Comparison of ENCODE assay signal across 10 mouse cellular contexts in genomic region chr2:26348241-26348640, GRCm38 (mm10). TPM values are rescaled to one million over a fixed set of nuclear protein-coding genes. Genes with fewer than 3 reads are reported as not detected.
DNase-seq lines count a peak whose midpoint lies in the region; ATAC-seq and TF ChIP-seq lines count a peak whose summit lies in the region.
"Had no signal": no experiment of that assay in that cellular context is flagged by ENCODE, and none has a peak within 500 bp of the region (broad histone marks: within the 10 kb centered on the region; RNA-seq: fewer than 3 reads in every experiment).

No protein-coding gene starts in this region.

- intact Hi-C loops in heart, adult 2 months (cut with DNase I), result no loop called here

- TF ChIP-seq CTCF in heart, adult 2 months (IDR thresholded peaks at IDR 0.05), result no peak
- no peak for TF ChIP-seq CTCF in lung, embryonic 14.5 days (IDR thresholded peaks at IDR 0.05; ENCODE audit: low read depth)
- no peak for TF ChIP-seq CTCF in lung, adult 2 months (IDR thresholded peaks at IDR 0.05; ENCODE audit: insufficient read depth, low read length)
- TF ChIP-seq CTCF in stomach, postnatal 0 days (IDR thresholded peaks at IDR 0.05; ENCODE audit: low read depth), result no peak

- no peak for TF ChIP-seq EP300 in heart, adult 2 months (IDR thresholded peaks at IDR 0.05; ENCODE audit: insufficient read depth, low read depth, low read length)
- no peak for TF ChIP-seq EP300 in stomach, postnatal 0 days (optimal IDR thresholded peaks at IDR 0.05)

- peaks cover 3% of the 10 kb centered on the region; the same call in 1 of the 2 replicates for H3K79me2 ChIP-seq in heart, adult 2 months (replicated peaks; ENCODE audit: control insufficient read depth, insufficient read depth, low read length)

- no peak overlapping the region for H3K4me2 ChIP-seq in heart, embryonic 14.5 days (ENCODE audit: low read length)
- H3K4me2 ChIP-seq in lung, embryonic 14.5 days, result no peak overlapping the region
- no peak overlapping the region for H3K4me2 ChIP-seq in limb, embryonic 15.5 days
- H3K4me2 ChIP-seq in stomach, postnatal 0 days (replicated peaks; ENCODE audit: low read depth), result no peak overlapping the region

- ATAC-seq in heart, embryonic 14.5 days (ENCODE audit: insufficient number of reproducible peaks, insufficient read depth, low FRiP score, low read depth), result no peak
- ATAC-seq in lung, embryonic 14.5 days (ENCODE audit: insufficient read depth), result peak; percentile 17; the same call in 1 of the 2 replicates
- no peak for ATAC-seq in limb, embryonic 15.5 days (ENCODE audit: insufficient number of reproducible peaks, low FRiP score, low TSS enrichment, low read depth)
- ATAC-seq in stomach, postnatal 0 days (ENCODE audit: low FRiP score, low TSS enrichment), result no peak

- peak overlapping the region; percentile 49 to 64; a peak in 3 of 4 replicates for H3K27ac ChIP-seq in heart, embryonic 14.5 days (replicated peaks in 1 of 2; ENCODE audit: control insufficient read depth in 1 of 2, insufficient read depth in 1 of 2, low read depth in 2 of 2, low read length in 2 of 2)
- H3K27ac ChIP-seq in heart, adult 2 months, result no peak overlapping the region
- H3K27ac ChIP-seq in lung, embryonic 14.5 days (ENCODE audit: low read depth), result peak overlapping the region; percentile 42; the same call in 1 of the 2 replicates
- 0 out of 2 replicates have a peak overlapping the region, but pooled peaks have one; percentile 43 for H3K27ac ChIP-seq in limb, embryonic 15.5 days
- peak overlapping the region; percentile 35; the same call in 1 of the 2 replicates for H3K27ac ChIP-seq in stomach, postnatal 0 days (replicated peaks)

- TF ChIP-seq POLR2A in heart, adult 2 months (IDR thresholded peaks at IDR 0.05; ENCODE audit: insufficient read depth, low read depth, low read length), result no peak
- no peak for TF ChIP-seq POLR2A in lung, adult 2 months (IDR thresholded peaks at IDR 0.05; ENCODE audit: borderline replicate concordance, extremely low read depth, low read depth, low read length)

- no peak overlapping the region for H3K4me3 ChIP-seq in heart, embryonic 14.5 days (ENCODE audit: control insufficient read depth in 1 of 2, insufficient read depth in 1 of 2, low read depth in 1 of 2, low read length in 2 of 2)
- H3K4me3 ChIP-seq in heart, adult 2 months, result no peak overlapping the region
- H3K4me3 ChIP-seq in lung, embryonic 14.5 days (ENCODE audit: low read depth, low read length), result no peak overlapping the region
- no peak overlapping the region for H3K4me3 ChIP-seq in lung, adult 2 months (replicated peaks; ENCODE audit: extremely low read depth, low read depth, low read length)
- H3K4me3 ChIP-seq in limb, embryonic 15.5 days, result no peak overlapping the region
- H3K4me3 ChIP-seq in stomach, postnatal 0 days (ENCODE audit: low read depth, low read length), result no peak overlapping the region

- WGBS in heart, embryonic 14.5 days, result 46% methylated on average over 6 of the region's 6 CpGs
- WGBS in heart, adult 2 months, result 40% methylated on average over 6 of the region's 6 CpGs
- 44% methylated on average over 6 of the region's 6 CpGs for WGBS in lung, embryonic 14.5 days
- 21% methylated on average over 6 of the region's 6 CpGs for WGBS in lung, adult 2 months
- WGBS in limb, embryonic 15.5 days, result 63% methylated on average over 6 of the region's 6 CpGs
- WGBS in stomach, postnatal 0 days, result 43% methylated on average over 6 of the region's 6 CpGs

- DNase-seq in heart, adult 2 months, result no peak
- DNase-seq in lung, embryonic 14.5 days, result peak; percentile 77
- no peak for DNase-seq in lung, adult 2 months
- DNase-seq in stomach, postnatal 0 days (ENCODE audit: low spot score), result no peak
- no peak for DNase-seq in ovary, postnatal 14 days (ENCODE audit: low spot score)
- DNase-seq in adrenal gland, postnatal 25 days, result no peak
- DNase-seq: gastrocnemius, postnatal 10 days; thymus, postnatal 25 days had no signal

- peaks cover 70% of the 10 kb centered on the region for H3K36me3 ChIP-seq in heart, embryonic 14.5 days (ENCODE audit: control insufficient read depth, insufficient read depth, low read length)
- H3K36me3 ChIP-seq in heart, adult 2 months (ENCODE audit: control insufficient read depth, insufficient read depth, low read length), result no peaks in the 10 kb centered on the region
- H3K36me3 ChIP-seq in lung, embryonic 14.5 days (ENCODE audit: insufficient read depth), result peaks cover 71% of the 10 kb centered on the region
- peaks cover 73% of the 10 kb centered on the region for H3K36me3 ChIP-seq in limb, embryonic 15.5 days
- peaks cover 5% of the 10 kb centered on the region; the same call in 1 of the 2 replicates for H3K36me3 ChIP-seq in stomach, postnatal 0 days (ENCODE audit: control insufficient read depth, insufficient read depth, low read length)

- H3K4me1 ChIP-seq in heart, embryonic 14.5 days (ENCODE audit: control insufficient read depth in 2 of 2, insufficient read depth in 2 of 2, low read length in 2 of 2), result peaks cover 17 to 18% of the 10 kb centered on the region in 2 experiments
- H3K4me1 ChIP-seq in heart, adult 2 months (ENCODE audit: control insufficient read depth, insufficient read depth, low read length), result peaks cover 8% of the 10 kb centered on the region
- peaks cover 14% of the 10 kb centered on the region; the same call in 1 of the 2 replicates for H3K4me1 ChIP-seq in lung, embryonic 14.5 days (ENCODE audit: insufficient read depth)
- H3K4me1 ChIP-seq in lung, adult 2 months (ENCODE audit: control insufficient read depth, insufficient read depth, low read length), result peaks cover 17% of the 10 kb centered on the region
- peaks cover 43% of the 10 kb centered on the region for H3K4me1 ChIP-seq in limb, embryonic 15.5 days
- H3K4me1 ChIP-seq in stomach, postnatal 0 days (replicated peaks; ENCODE audit: control insufficient read depth, insufficient read depth), result no peaks in the 10 kb centered on the region; the same call in 1 of the 2 replicates

- H3K27me3 ChIP-seq in heart, embryonic 14.5 days (ENCODE audit: control insufficient read depth, insufficient read depth, low read length), result no peaks in the 10 kb centered on the region
- no peaks in the 10 kb centered on the region for H3K27me3 ChIP-seq in heart, adult 2 months (ENCODE audit: control insufficient read depth, insufficient read depth, low read length)
- no peaks in the 10 kb centered on the region for H3K27me3 ChIP-seq in lung, embryonic 14.5 days (ENCODE audit: insufficient read depth, low read length)
- H3K27me3 ChIP-seq in limb, embryonic 15.5 days, result no peaks in the 10 kb centered on the region
- no peaks in the 10 kb centered on the region for H3K27me3 ChIP-seq in stomach, postnatal 0 days (ENCODE audit: control insufficient read depth, insufficient read depth, low read length)

- H3K9me3 ChIP-seq in heart, embryonic 14.5 days (ENCODE audit: control insufficient read depth, low read length), result no peaks in the 10 kb centered on the region
- no peaks in the 10 kb centered on the region for H3K9me3 ChIP-seq in lung, embryonic 14.5 days (ENCODE audit: low read depth, low read length)
- H3K9me3 ChIP-seq in limb, embryonic 15.5 days, result no peaks in the 10 kb centered on the region
- H3K9me3 ChIP-seq in stomach, postnatal 0 days (ENCODE audit: control insufficient read depth, low read length), result no peaks in the 10 kb centered on the region

- H3K9ac ChIP-seq in heart, embryonic 14.5 days (ENCODE audit: low read length), result no peak overlapping the region
- H3K9ac ChIP-seq in heart, adult 2 months (ENCODE audit: low read depth, low read length), result no peak overlapping the region
- no peak overlapping the region for H3K9ac ChIP-seq in lung, embryonic 14.5 days
- no peak overlapping the region for H3K9ac ChIP-seq in limb, embryonic 15.5 days
- H3K9ac ChIP-seq in stomach, postnatal 0 days (ENCODE audit: low read length), result no peak overlapping the region

RNA-seq across cellular contexts. Expression of gene Dnlz, which starts 3.7 kb away (rescaled TPM):
- polyA plus RNA-seq in heart, embryonic 14.5 days (2014; fragmentation: Nextera tagmentation; extraction: Ambion mirVana), result 27.5 and 30.8 TPM in 2 replicates
- 10 to 100 TPM; 23.2 to 25.9 TPM for total RNA-seq in heart, adult 2 months (2021)
- polyA plus RNA-seq in heart, adult 2 months (2012; rRNA removed), result 22.6 and 22.7 TPM in 2 replicates
- 29.1 and 32.1 TPM in 2 replicates for polyA plus RNA-seq in lung, embryonic 14.5 days (2014; fragmentation: Nextera tagmentation; extraction: Ambion mirVana)
- polyA plus RNA-seq in lung, adult 2 months (2012; rRNA removed), result 16.3 and 16.4 TPM in 2 replicates
- 25.4 TPM in 2 replicates for polyA plus RNA-seq in limb, embryonic 15.5 days (2015; fragmentation: Nextera tagmentation; extraction: Ambion mirVana)
- polyA plus RNA-seq in stomach, postnatal 0 days (2015; fragmentation: Nextera tagmentation; extraction: Ambion mirVana), result 15.1 and 16.6 TPM in 2 replicates
- total RNA-seq in adrenal gland, postnatal 25 days (2021), result 20.5 and 21.1 TPM in 2 replicates

RNA-seq across cellular contexts. Expression of gene Card9, which starts 12.5 kb away (rescaled TPM):
- polyA plus RNA-seq in heart, embryonic 14.5 days (2014; fragmentation: Nextera tagmentation; extraction: Ambion mirVana), result 0.57 and 0.61 TPM in 2 replicates
- total RNA-seq in heart, adult 2 months (2021), result 1 to 10 TPM; 1.0 to 1.2 TPM
- polyA plus RNA-seq in heart, adult 2 months (2012; rRNA removed), result 2.3 and 4.1 TPM in 2 replicates
- polyA plus RNA-seq in lung, embryonic 14.5 days (2014; fragmentation: Nextera tagmentation; extraction: Ambion mirVana), result 2.4 and 2.8 TPM in 2 replicates
- polyA plus RNA-seq in lung, adult 2 months (2012; rRNA removed), result 27.1 and 30.6 TPM in 2 replicates
- polyA plus RNA-seq in limb, embryonic 15.5 days (2015; fragmentation: Nextera tagmentation; extraction: Ambion mirVana), result 0.83 and 1.1 TPM in 2 replicates
- polyA plus RNA-seq in stomach, postnatal 0 days (2015; fragmentation: Nextera tagmentation; extraction: Ambion mirVana), result 0.51 and 0.55 TPM in 2 replicates
- total RNA-seq in adrenal gland, postnatal 25 days (2021), result 0.97 TPM in 1 of 2 replicates, not detected in the other

RNA-seq across cellular contexts. Expression of gene Snapc4, which starts 32.2 kb away (rescaled TPM):
- 15.8 and 18.3 TPM in 2 replicates for polyA plus RNA-seq in heart, embryonic 14.5 days (2014; fragmentation: Nextera tagmentation; extraction: Ambion mirVana)
- 1 to 10 TPM; 7.2 to 9.5 TPM for total RNA-seq in heart, adult 2 months (2021)
- 20.4 and 24.3 TPM in 2 replicates for polyA plus RNA-seq in heart, adult 2 months (2012; rRNA removed)
- polyA plus RNA-seq in lung, embryonic 14.5 days (2014; fragmentation: Nextera tagmentation; extraction: Ambion mirVana), result 28.1 and 32.8 TPM in 2 replicates
- 27.9 and 31.0 TPM in 2 replicates for polyA plus RNA-seq in lung, adult 2 months (2012; rRNA removed)
- polyA plus RNA-seq in limb, embryonic 15.5 days (2015; fragmentation: Nextera tagmentation; extraction: Ambion mirVana), result 23.7 and 25.8 TPM in 2 replicates
- polyA plus RNA-seq in stomach, postnatal 0 days (2015; fragmentation: Nextera tagmentation; extraction: Ambion mirVana), result 7.4 and 9.5 TPM in 2 replicates
- 40.9 and 42.0 TPM in 2 replicates for total RNA-seq in adrenal gland, postnatal 25 days (2021)

RNA-seq across cellular contexts. Expression of gene Gpsm1, which starts 32.9 kb away (rescaled TPM):
- polyA plus RNA-seq in heart, embryonic 14.5 days (2014; fragmentation: Nextera tagmentation; extraction: Ambion mirVana), result 36.5 and 36.9 TPM in 2 replicates
- total RNA-seq in heart, adult 2 months (2021), result 100 to 1,000 TPM; 169 to 249 TPM
- polyA plus RNA-seq in heart, adult 2 months (2012; rRNA removed), result 301 and 369 TPM in 2 replicates
- polyA plus RNA-seq in lung, embryonic 14.5 days (2014; fragmentation: Nextera tagmentation; extraction: Ambion mirVana), result 37.9 and 40.5 TPM in 2 replicates
- polyA plus RNA-seq in lung, adult 2 months (2012; rRNA removed), result 49.9 and 56.2 TPM in 2 replicates
- 40.7 and 41.8 TPM in 2 replicates for polyA plus RNA-seq in limb, embryonic 15.5 days (2015; fragmentation: Nextera tagmentation; extraction: Ambion mirVana)
- polyA plus RNA-seq in stomach, postnatal 0 days (2015; fragmentation: Nextera tagmentation; extraction: Ambion mirVana), result 20.4 and 20.9 TPM in 2 replicates
- 17.5 and 17.7 TPM in 2 replicates for total RNA-seq in adrenal gland, postnatal 25 days (2021)

RNA-seq across cellular contexts. Expression of gene Entr1, which starts 40.9 kb away (rescaled TPM):
- 67.7 and 75.6 TPM in 2 replicates for polyA plus RNA-seq in heart, embryonic 14.5 days (2014; fragmentation: Nextera tagmentation; extraction: Ambion mirVana)
- 10 to 100 TPM; 40.5 to 46.9 TPM for total RNA-seq in heart, adult 2 months (2021)
- polyA plus RNA-seq in heart, adult 2 months (2012; rRNA removed), result 59.7 and 85.6 TPM in 2 replicates
- polyA plus RNA-seq in lung, embryonic 14.5 days (2014; fragmentation: Nextera tagmentation; extraction: Ambion mirVana), result 103 and 116 TPM in 2 replicates
- 89.2 and 94.4 TPM in 2 replicates for polyA plus RNA-seq in lung, adult 2 months (2012; rRNA removed)
- polyA plus RNA-seq in limb, embryonic 15.5 days (2015; fragmentation: Nextera tagmentation; extraction: Ambion mirVana), result 111 and 121 TPM in 2 replicates
- 52.6 and 58.9 TPM in 2 replicates for polyA plus RNA-seq in stomach, postnatal 0 days (2015; fragmentation: Nextera tagmentation; extraction: Ambion mirVana)
- 106 and 110 TPM in 2 replicates for total RNA-seq in adrenal gland, postnatal 25 days (2021)
